Mouse (Mus musculus) liver, adult 2 months (tissue): ENCODE measurements around the gene Gm47995.

Experiments
- CTCF ChIP-seq: fragments of 200-500 bp; IDR thresholded peaks from 2 replicates; pipeline ENCODE4 v1.5.1; 2011; ENCODE audit warnings: low read depth, low read length, control low read depth
- POLR2A ChIP-seq: fragments of 200-500 bp; IDR thresholded peaks from 2 replicates; pipeline ENCODE4 v1.6.1; 2011; ENCODE audit warnings: low read length, control low read depth; ENCODE audit not compliant: insufficient read depth; ENCODE audit errors: extremely low read depth

- TF ChIP-seq POLR2A: no peak
- no peak for TF ChIP-seq CTCF
Observed at GRCm38 (mm10) chr1:151244013-151244412, 45.8 kb downstream of the Gm47995 start.
